Mouse (Mus musculus) midbrain, embryonic 11.5 days (tissue): ENCODE measurements around the gene Psme4. TPM values are rescaled to one million over a fixed set of nuclear protein-coding genes. Genes with fewer than 3 reads are reported as not detected.

Source experiments
- ATAC-seq: fragments of 200-750 bp; cut with Nextera tagmentation; 2 replicates; pipeline ENCODE4 v1.8.0; 2017; ENCODE audit warnings: moderate TSS enrichment, moderate library complexity; ENCODE audit not compliant: low FRiP score
- DNase-seq: peaks from one replicate; pipeline ENCODE4 v3.0.0; 2015; ENCODE audit warnings: low spot score; ENCODE audit errors: missing footprints
- H3K27ac ChIP-seq: fragments of 300-500 bp; sonication (generic); 2 replicates; pipeline ENCODE4 v1.5.1; 2014; ENCODE audit warnings: low read depth, low read length
- H3K27me3 ChIP-seq: fragments of 300-500 bp; sonication (generic); 2 replicates; pipeline ENCODE4 v1.6.1; 2014; ENCODE audit warnings: mild to moderate bottlenecking, low read length, moderate library complexity, mixed read lengths; ENCODE audit not compliant: control insufficient read depth, insufficient read depth
- H3K36me3 ChIP-seq: fragments of 300-500 bp; sonication (generic); 2 replicates; pipeline ENCODE4 v1.6.1; 2014; ENCODE audit warnings: mild to moderate bottlenecking, low read length, moderate library complexity, mixed read lengths; ENCODE audit not compliant: control insufficient read depth, insufficient read depth
- H3K4me1 ChIP-seq: fragments of 300-500 bp; sonication (generic); 2 replicates; pipeline ENCODE4 v1.6.1; 2014; ENCODE audit warnings: low read length; ENCODE audit not compliant: control insufficient read depth, insufficient read depth
- H3K4me2 ChIP-seq: fragments of 300-500 bp; sonication (generic); 2 replicates; pipeline ENCODE4 v1.6.1; 2014; ENCODE audit warnings: mild to moderate bottlenecking, moderate library complexity
- H3K4me3 ChIP-seq: fragments of 300-500 bp; sonication (generic); 2 replicates; pipeline ENCODE4 v1.5.1; 2014; ENCODE audit warnings: low read depth, low read length
- H3K9ac ChIP-seq: fragments of 300-500 bp; sonication (generic); 2 replicates; pipeline ENCODE4 v1.6.1; 2014; ENCODE audit warnings: low read length
- H3K9me3 ChIP-seq: fragments of 300-500 bp; sonication (generic); 2 replicates; pipeline ENCODE4 v1.6.1; 2016; ENCODE audit warnings: low read length; ENCODE audit not compliant: control insufficient read depth
- WGBS: fragments of 180-500 bp; shearing (Covaris S2); extraction: QIAGEN DNeasy Blood & Tissue Kit; methylation state at CpG from one replicate; pipeline ENCODE4 v1.1.7; 2014; 5-methylcytosine and 5-hydroxymethylcytosine counted together
- polyA plus RNA-seq: library from polyadenylated mRNA; unstranded; fragments of >200 nt; fragmentation: Nextera tagmentation; extraction: Ambion mirVana; gene quantifications from 2 replicates; pipeline ENCODE4 v1.2.1, GENCODE M21; 2014

Psme4 gene
- polyA plus RNA-seq, 1 experiment from 2014 or later: 34.5 TPM

DNA sequence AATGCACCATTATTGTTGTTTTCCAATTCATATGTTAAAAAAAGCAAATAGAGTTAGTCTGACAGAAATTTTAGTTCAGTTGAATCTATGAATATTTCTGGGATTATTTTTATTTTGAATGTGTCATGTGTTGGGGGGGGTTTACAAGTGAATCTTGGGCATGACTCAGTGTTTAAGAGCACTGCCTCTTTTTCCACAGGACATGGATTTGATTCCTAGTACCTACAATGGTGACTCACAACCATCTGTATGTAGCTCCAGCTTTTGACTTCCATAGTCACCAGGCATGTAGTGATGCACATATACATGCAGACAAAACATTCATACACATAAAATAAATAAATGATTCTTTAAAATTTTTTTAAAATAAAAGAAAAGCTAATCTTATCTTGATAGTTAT is 28.6 kb downstream of the Psme4 start:
- H3K36me3 ChIP-seq: no peaks in the 10 kb centered on the region
- no peaks in the 10 kb centered on the region for H3K4me1 ChIP-seq
- H3K27ac ChIP-seq: no peak overlapping the region
- H3K4me2 ChIP-seq: no peak overlapping the region
- ATAC-seq: no peak
- H3K27me3 ChIP-seq: no peaks in the 10 kb centered on the region
- H3K9ac ChIP-seq: no peak overlapping the region
- no peaks in the 10 kb centered on the region for H3K9me3 ChIP-seq
- H3K4me3 ChIP-seq: no peak overlapping the region
- DNase-seq: no peak

DNA sequence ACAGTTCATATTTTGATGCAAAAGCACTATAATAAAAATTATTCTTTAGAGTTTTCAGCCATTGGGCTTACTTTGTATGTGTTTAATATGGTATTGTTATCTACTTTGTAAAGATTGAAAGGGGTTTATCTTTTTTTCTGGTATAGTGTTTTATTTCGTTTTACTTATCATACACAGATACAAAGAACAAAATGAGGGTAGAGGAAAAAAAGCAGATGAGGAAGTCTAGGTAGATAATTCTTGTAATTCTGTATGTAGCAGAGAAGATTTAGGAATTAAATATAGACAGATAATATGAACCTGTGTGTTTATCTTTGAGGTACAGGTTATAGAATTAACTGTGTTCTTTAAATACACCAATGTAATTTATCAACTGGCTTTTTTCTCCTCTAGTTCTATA is 30.9 kb downstream of the Psme4 start:
- Histone ChIP-seq H3K36me3 (no peaks in the 10 kb centered on the region), H3K9me3 (no peaks in the 10 kb centered on the region), H3K9ac (no peak overlapping the region), H3K4me1 (no peaks in the 10 kb centered on the region), H3K27me3 (no peaks in the 10 kb centered on the region), H3K4me3 (no peak overlapping the region), H3K27ac (no peak overlapping the region), H3K4me2 (no peak overlapping the region)
- no peak for DNase-seq
- 86% methylated on average over 1 of the region's 1 CpGs for WGBS
- no peak for ATAC-seq

DNA sequence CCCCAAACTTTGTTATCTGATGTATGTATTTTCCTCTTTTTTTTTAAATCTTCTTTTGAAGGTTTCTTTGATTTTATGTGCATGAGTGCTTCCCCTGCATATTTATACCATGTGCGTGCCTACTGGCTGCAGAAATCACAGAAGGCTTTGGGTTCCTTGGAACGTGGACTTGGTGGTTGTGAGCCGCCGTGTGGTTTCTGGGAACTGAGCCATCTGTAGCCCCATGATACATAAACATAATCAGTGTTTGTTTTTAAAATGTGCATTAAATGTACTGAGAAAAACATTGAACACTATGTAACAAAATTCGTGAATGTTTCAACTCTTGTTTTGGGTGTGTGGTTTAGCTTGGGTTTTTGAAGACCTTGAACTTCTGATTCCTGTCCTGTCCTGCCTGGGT is 49.6 kb downstream of the Psme4 start:
- no peak for DNase-seq
- H3K4me2 ChIP-seq: no peak overlapping the region
- no peaks in the 10 kb centered on the region for H3K9me3 ChIP-seq
- no peaks in the 10 kb centered on the region for H3K27me3 ChIP-seq
- no peak for ATAC-seq
- peaks cover 11% of the 10 kb centered on the region for H3K36me3 ChIP-seq
- H3K9ac ChIP-seq: no peak overlapping the region
- no peak overlapping the region for H3K27ac ChIP-seq
- 93% methylated on average over 5 of the region's 5 CpGs for WGBS
- no peaks in the 10 kb centered on the region for H3K4me1 ChIP-seq
- H3K4me3 ChIP-seq: no peak overlapping the region

DNA sequence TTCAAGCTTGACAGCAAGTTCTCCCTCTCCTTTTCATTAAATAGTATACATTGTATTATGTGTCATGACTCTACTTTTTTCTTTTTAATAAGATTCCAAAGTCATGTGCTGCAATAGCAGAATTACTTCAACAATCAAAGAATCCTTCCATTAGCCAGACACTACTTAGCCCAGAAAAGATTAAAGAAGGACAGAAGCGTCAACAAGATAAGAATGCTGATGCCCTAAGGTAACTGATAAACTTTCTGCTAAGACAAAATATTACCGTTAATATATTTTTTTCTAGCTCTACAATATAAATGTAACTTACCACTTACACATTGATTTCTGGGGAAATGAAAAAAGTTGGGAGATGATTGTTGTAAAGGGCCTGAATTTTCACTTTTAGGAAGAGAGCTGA is 67.3 kb downstream of the Psme4 start:
- WGBS: 95% methylated on average over 2 of the region's 2 CpGs
- ATAC-seq (no peak), DNase-seq (no peak)
- peaks cover 2% of the 10 kb centered on the region; the same call in 1 of the 2 replicates for H3K36me3 ChIP-seq
- H3K27me3 ChIP-seq: no peaks in the 10 kb centered on the region
- H3K4me1 ChIP-seq: no peaks in the 10 kb centered on the region
- H3K27ac ChIP-seq: no peak overlapping the region
- H3K4me3 ChIP-seq: no peak overlapping the region
- H3K9me3 ChIP-seq: no peaks in the 10 kb centered on the region
- no peak overlapping the region for H3K4me2 ChIP-seq
- no peak overlapping the region for H3K9ac ChIP-seq

DNA sequence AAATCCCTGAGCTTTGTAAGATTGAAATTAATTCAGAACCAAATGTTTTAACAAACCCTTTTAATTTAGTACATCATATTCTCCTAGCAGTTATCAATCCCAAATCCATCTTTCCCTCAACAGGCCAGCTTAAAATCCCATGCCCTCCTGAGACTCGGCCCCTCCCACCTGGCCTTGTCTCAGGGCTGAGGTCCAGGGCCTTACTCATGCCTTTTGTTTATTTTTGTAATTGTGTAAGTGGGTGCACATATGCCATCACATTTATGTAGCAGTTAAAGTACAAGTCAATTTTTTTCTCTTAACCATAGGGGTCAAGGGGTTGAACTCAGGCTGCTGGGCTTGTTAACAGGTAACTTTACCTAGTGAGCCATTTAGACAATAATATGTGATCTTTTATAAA is 72.8 kb downstream of the Psme4 start:
- no peaks in the 10 kb centered on the region for H3K9me3 ChIP-seq
- no peak overlapping the region for H3K9ac ChIP-seq
- no peaks in the 10 kb centered on the region for H3K27me3 ChIP-seq
- no peaks in the 10 kb centered on the region for H3K4me1 ChIP-seq
- H3K4me3 ChIP-seq: no peak overlapping the region
- peaks cover 4% of the 10 kb centered on the region; the same call in 1 of the 2 replicates for H3K36me3 ChIP-seq
- no peak overlapping the region for H3K4me2 ChIP-seq
- ATAC-seq (no peak), DNase-seq (no peak)
- 88% methylated on average over 1 of the region's 1 CpGs for WGBS
- no peak overlapping the region for H3K27ac ChIP-seq

DNA sequence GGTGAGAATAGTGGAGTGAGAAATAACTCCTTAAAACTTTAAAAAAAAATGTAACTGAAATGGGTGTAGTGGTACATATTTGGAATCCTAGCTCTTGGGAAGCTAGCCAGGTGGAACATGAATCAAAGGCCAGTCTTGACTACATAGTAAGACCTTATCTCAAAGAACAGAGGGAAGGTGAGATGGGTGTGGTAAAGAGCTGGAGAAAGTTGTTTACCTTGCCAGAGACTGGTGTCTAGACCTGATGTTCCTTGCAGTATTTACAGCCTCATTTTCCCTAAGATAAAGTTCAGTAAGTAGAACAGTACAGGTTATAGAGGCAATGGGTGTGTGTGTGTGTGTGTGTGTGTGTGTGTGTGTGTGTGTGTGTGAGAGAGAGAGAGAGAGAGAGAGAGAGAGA is 100.9 kb downstream of the Psme4 start:
- no peaks in the 10 kb centered on the region for H3K9me3 ChIP-seq
- no peak overlapping the region for H3K9ac ChIP-seq
- no peak overlapping the region for H3K4me3 ChIP-seq
- H3K27ac ChIP-seq: no peak overlapping the region
- peaks cover 20% of the 10 kb centered on the region for H3K36me3 ChIP-seq
- no peaks in the 10 kb centered on the region for H3K4me1 ChIP-seq
- H3K27me3 ChIP-seq: no peaks in the 10 kb centered on the region
- DNase-seq (no peak), ATAC-seq (no peak)
- H3K4me2 ChIP-seq: no peak overlapping the region

DNA sequence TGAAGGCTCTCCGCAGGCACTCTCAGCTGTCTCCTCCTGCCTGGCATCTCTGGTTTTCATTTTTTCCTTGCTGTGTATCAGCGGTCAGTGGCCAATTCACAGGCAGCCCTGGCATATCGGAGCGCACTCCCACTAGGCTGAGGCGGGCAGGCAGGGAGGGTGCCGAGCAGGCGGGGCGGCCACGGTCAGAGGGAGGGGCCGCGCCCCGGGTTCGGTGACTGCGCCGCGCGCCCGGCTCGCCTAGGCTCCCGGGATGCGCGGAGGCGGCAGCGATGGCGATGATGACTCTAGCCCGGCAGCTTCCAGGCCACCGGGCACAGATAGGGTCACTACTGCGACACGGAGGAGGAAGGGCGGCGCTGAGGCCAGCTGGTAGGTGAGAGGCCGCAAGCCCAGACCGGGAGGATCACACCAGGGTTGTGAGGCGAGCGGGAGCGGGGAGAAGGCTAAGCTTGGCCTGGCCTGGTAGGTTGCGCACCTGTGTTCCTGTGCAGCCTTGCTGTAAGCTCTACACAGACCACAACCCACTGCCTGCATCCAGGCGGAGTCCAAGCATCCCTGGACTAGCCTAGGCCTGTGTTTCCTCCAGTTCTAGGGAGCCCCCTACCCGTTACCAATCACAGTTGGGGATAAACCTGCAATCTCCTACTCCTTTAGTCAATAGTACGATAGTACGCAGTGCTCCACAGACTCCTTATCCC is 113.8 kb downstream of the Psme4 start, which contains the start of the genes Gpr75 and Asb3:
Gene Gpr75 (plus strand): TSS at position 188 of the 701 bp plus-strand sequence.
Gene Asb3 (plus strand): TSS at position 246 of the 701 bp plus-strand sequence.
- DNase-seq (peak; percentile 91), ATAC-seq (peak; percentile 97)
- Histone ChIP-seq H3K4me2 (peak within 1 kb of the TSS; percentile 79), H3K27me3 (no peaks in the 10 kb centered on the region), H3K27ac (peak within 1 kb of the TSS; percentile 35; the same call in 1 of the 2 replicates), H3K4me1 (peaks cover 4% of the 10 kb centered on the region), H3K9ac (peak within 1 kb of the TSS; percentile 67), H3K4me3 (peak within 1 kb of the TSS; percentile 43), H3K36me3 (no peaks in the 10 kb centered on the region), H3K9me3 (no peaks in the 10 kb centered on the region)
- 2% methylated on average over 40 of the region's 41 CpGs for WGBS

DNA sequence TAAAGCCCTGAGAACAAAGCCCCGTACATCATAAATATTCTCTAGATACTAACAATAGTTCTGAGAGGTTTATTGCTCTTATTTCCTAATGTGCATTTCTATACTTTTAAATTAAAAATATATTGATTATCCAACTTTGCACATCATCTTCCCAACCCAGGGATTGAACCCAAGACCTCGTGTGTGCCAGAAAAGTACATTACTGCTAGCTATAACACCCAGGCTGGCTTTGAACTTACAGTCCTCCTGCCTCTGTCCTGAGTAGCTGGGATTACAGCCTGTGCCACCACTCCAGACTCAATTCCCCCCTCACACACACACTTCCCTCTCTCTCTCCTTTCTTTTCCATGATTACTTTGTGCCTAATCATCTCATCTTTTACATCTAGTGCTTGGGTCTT is 116.6 kb downstream of the Psme4 start:
- peaks cover 4% of the 10 kb centered on the region for H3K4me1 ChIP-seq
- no peaks in the 10 kb centered on the region for H3K9me3 ChIP-seq
- no peak for ATAC-seq
- no peaks in the 10 kb centered on the region for H3K36me3 ChIP-seq
- no peak overlapping the region for H3K27ac ChIP-seq
- no peak overlapping the region for H3K4me3 ChIP-seq
- H3K9ac ChIP-seq: no peak overlapping the region
- no peaks in the 10 kb centered on the region for H3K27me3 ChIP-seq
- no peak overlapping the region for H3K4me2 ChIP-seq
- 86% methylated on average over 2 of the region's 2 CpGs for WGBS
- no peak for DNase-seq

DNA sequence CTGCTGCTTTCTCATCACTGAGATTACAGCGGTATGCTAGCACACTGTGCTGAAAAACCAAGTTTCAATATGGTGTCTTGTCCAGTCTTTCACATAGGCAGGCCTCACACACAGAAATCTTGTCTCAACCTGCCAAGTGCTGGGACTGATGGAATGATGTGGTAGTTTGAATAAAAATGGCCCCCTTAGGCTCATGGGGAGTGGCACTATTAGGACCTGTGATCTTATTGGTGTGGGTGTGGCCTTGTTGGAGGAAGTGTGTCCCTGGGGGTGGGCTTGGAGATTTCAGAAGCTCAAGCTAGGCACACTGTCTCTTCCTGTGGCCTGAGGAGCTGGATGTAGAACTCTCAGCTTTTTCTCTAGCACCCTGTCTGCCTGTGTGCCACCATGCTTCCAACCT is 124.7 kb downstream of the Psme4 start:
- Histone ChIP-seq H3K4me2 (no peak overlapping the region), H3K9me3 (no peaks in the 10 kb centered on the region), H3K27ac (no peak overlapping the region), H3K4me1 (no peaks in the 10 kb centered on the region), H3K9ac (no peak overlapping the region), H3K27me3 (no peaks in the 10 kb centered on the region), H3K36me3 (no peaks in the 10 kb centered on the region), H3K4me3 (no peak overlapping the region)
- DNase-seq: no peak
- WGBS: 81% methylated on average over 1 of the region's 1 CpGs
- no peak for ATAC-seq
